Mouse (Mus musculus) MEL (cell line): ENCODE data around the gene Vti1a. TPM values are rescaled to one million over a fixed set of nuclear protein-coding genes. Genes with fewer than 3 reads are reported as not detected.

Experiments used
- DNase-seq: peaks from one replicate; pipeline ENCODE4 v3.0.0; 2011; ENCODE audit warnings: low read depth, low spot score
- H3K27ac ChIP-seq: 2 replicates; pipeline ENCODE4 v1.5.1; 2012; ENCODE audit warnings: low read depth, mild to moderate bottlenecking, control low read depth, low read length, moderate library complexity; ENCODE audit not compliant: control insufficient read depth
- H3K27me3 ChIP-seq, 2 experiments: fragments of 150-350 bp in 1 of 2; sonication (generic) in 1 of 2; 2 replicates each; pipeline ENCODE4 v1.6.1; 2012; ENCODE audit warnings: low read length in 2 of 2, mild to moderate bottlenecking in 2 of 2, improper control_type of control experiment in 1 of 2, moderate library complexity in 1 of 2; ENCODE audit not compliant: insufficient read depth in 2 of 2, control insufficient read depth in 1 of 2
- H3K36me3 ChIP-seq, 2 experiments: 2 replicates each; pipeline ENCODE4 v1.6.1; 2012 to 2014; ENCODE audit warnings: low read length in 2 of 2, improper control_type of control experiment in 1 of 2, inconsistent platforms in 1 of 2, mild to moderate bottlenecking in 1 of 2; ENCODE audit not compliant: insufficient read depth in 2 of 2, control insufficient read depth in 1 of 2
- H3K4me1 ChIP-seq, 2 experiments: fragments of 150-350 bp in 1 of 2; sonication (generic) in 1 of 2; 2 replicates each; pipeline ENCODE4 v1.6.1; 2012; ENCODE audit warnings: low read length in 2 of 2, improper control_type of control experiment in 1 of 2, mild to moderate bottlenecking in 1 of 2; ENCODE audit not compliant: insufficient read depth in 2 of 2, control insufficient read depth in 1 of 2
- H3K4me3 ChIP-seq, 2 experiments: fragments of 150-350 bp in 1 of 2; sonication (generic) in 1 of 2; 2 replicates each; pipeline ENCODE4 v1.5.1; 2012; ENCODE audit warnings: low read depth in 2 of 2, low read length in 2 of 2, mild to moderate bottlenecking in 2 of 2, moderate library complexity in 2 of 2, control low read depth in 1 of 2, improper control_type of control experiment in 1 of 2; ENCODE audit not compliant: control insufficient read depth in 1 of 2, insufficient read depth in 1 of 2
- H3K79me2 ChIP-seq: 2 replicates; pipeline ENCODE4 v1.6.1; 2012; ENCODE audit warnings: mild to moderate bottlenecking, low read length, moderate library complexity; ENCODE audit not compliant: control insufficient read depth, poor library complexity, insufficient read depth
- H3K9ac ChIP-seq: 2 replicates; pipeline ENCODE4 v1.6.1; 2012; ENCODE audit warnings: low read depth, mild to moderate bottlenecking, control low read depth, low read length, moderate library complexity; ENCODE audit not compliant: control insufficient read depth, poor library complexity, severe bottlenecking
- H3K9me3 ChIP-seq: fragments of 150-350 bp; sonication (generic); replicated peaks from 2 replicates; pipeline ENCODE4 v1.6.1; 2012; ENCODE audit warnings: mild to moderate bottlenecking, low read length, improper control_type of control experiment, moderate library complexity; ENCODE audit not compliant: insufficient read depth
- BHLHE40 ChIP-seq: IDR thresholded peaks from 2 replicates; pipeline ENCODE4 v1.6.1; 2012; ENCODE audit warnings: low read depth, mild to moderate bottlenecking, inconsistent platforms, low read length, improper control_type of control experiment, borderline replicate concordance
- CTCF ChIP-seq, 3 experiments: IDR thresholded peaks in 2 of 3; conservative IDR thresholded peaks in 1 of 3; 2 replicates each; pipeline ENCODE4 v1.5.1; 2011 to 2012; ENCODE audit warnings: low read length in 3 of 3, low read depth in 2 of 3, mild to moderate bottlenecking in 2 of 3, improper control_type of control experiment in 1 of 3, inconsistent platforms in 1 of 3, mixed read lengths in 1 of 3, moderate library complexity in 1 of 3; ENCODE audit not compliant: control insufficient read depth in 1 of 3, insufficient read depth in 1 of 3, poor library complexity in 1 of 3, severe bottlenecking in 1 of 3
- E2F4 ChIP-seq: IDR thresholded peaks from 2 replicates; pipeline ENCODE4 v1.6.1; 2011; ENCODE audit warnings: low read depth, low read length, improper control_type of control experiment, borderline replicate concordance
- EP300 ChIP-seq, 2 experiments: IDR thresholded peaks; 2 replicates each; pipeline ENCODE4 v1.6.1; 2011; ENCODE audit warnings: improper control_type of control experiment in 2 of 2, low read length in 2 of 2, low read depth in 1 of 2, mild to moderate bottlenecking in 1 of 2
- GABPA ChIP-seq: IDR thresholded peaks from 2 replicates; pipeline ENCODE4 v1.6.1; 2012; ENCODE audit warnings: low read depth, mild to moderate bottlenecking, inconsistent platforms, low read length, improper control_type of control experiment, moderate library complexity
- HCFC1 ChIP-seq: IDR thresholded peaks from 2 replicates; pipeline ENCODE4 v1.6.1; 2012; ENCODE audit warnings: low read depth, mild to moderate bottlenecking, inconsistent platforms, low read length, improper control_type of control experiment, moderate library complexity
- MAX ChIP-seq: IDR thresholded peaks from 2 replicates; pipeline ENCODE4 v1.6.1; 2011; ENCODE audit warnings: low read length, improper control_type of control experiment
- MAZ ChIP-seq: IDR thresholded peaks from 2 replicates; pipeline ENCODE4 v1.6.1; 2012; ENCODE audit warnings: low read depth, mild to moderate bottlenecking, inconsistent platforms, low read length, improper control_type of control experiment
- MEF2A ChIP-seq: IDR thresholded peaks from 2 replicates; pipeline ENCODE4 v1.6.1; 2014; ENCODE audit warnings: low read depth, mild to moderate bottlenecking, inconsistent platforms, low read length, improper control_type of control experiment; ENCODE audit not compliant: poor library complexity, insufficient replicate concordance, severe bottlenecking; ENCODE audit errors: extremely low read depth
- MYB ChIP-seq: IDR thresholded peaks from 2 replicates; pipeline ENCODE4 v1.6.1; 2011; ENCODE audit warnings: mild to moderate bottlenecking, low read depth, low read length, improper control_type of control experiment
- MYC ChIP-seq: IDR thresholded peaks from 2 replicates; pipeline ENCODE4 v1.6.1; 2011; ENCODE audit warnings: low read depth, mild to moderate bottlenecking, low read length, improper control_type of control experiment, moderate library complexity
- POLR2AphosphoS5 ChIP-seq: IDR thresholded peaks from 2 replicates; pipeline ENCODE4 v1.6.1; 2012; ENCODE audit warnings: low read depth, borderline replicate concordance, mild to moderate bottlenecking, inconsistent platforms, low read length, moderate library complexity, mixed read lengths
- RCOR1 ChIP-seq: IDR thresholded peaks from 2 replicates; pipeline ENCODE4 v1.6.1; 2012; ENCODE audit warnings: low read depth, mild to moderate bottlenecking, inconsistent platforms, low read length, improper control_type of control experiment
- TAL1 ChIP-seq: IDR thresholded peaks from 2 replicates; pipeline ENCODE4 v1.6.1; 2012; ENCODE audit warnings: mild to moderate bottlenecking, inconsistent platforms, low read length, moderate library complexity, mixed read lengths
- UBTF ChIP-seq: IDR thresholded peaks from 2 replicates; pipeline ENCODE4 v1.6.1; 2012; ENCODE audit warnings: low read depth, mild to moderate bottlenecking, inconsistent platforms, low read length, improper control_type of control experiment, moderate library complexity, borderline replicate concordance; ENCODE audit not compliant: insufficient read depth
- ZKSCAN1 ChIP-seq: IDR thresholded peaks from 2 replicates; pipeline ENCODE4 v1.6.1; 2012; ENCODE audit warnings: low read depth, mild to moderate bottlenecking, inconsistent platforms, low read length, improper control_type of control experiment, moderate library complexity
- ZNF384 ChIP-seq: IDR thresholded peaks from 2 replicates; pipeline ENCODE4 v1.6.1; 2012; ENCODE audit warnings: low read depth, mild to moderate bottlenecking, inconsistent platforms, low read length, improper control_type of control experiment
- polyA plus RNA-seq, 2 experiments: library from polyadenylated mRNA; stranded (reverse) in 1 of 2; unstranded in 1 of 2; fragments of >175 nt in 1 of 2; fragments of >200 nt in 1 of 2; gene quantifications; 2 replicates each; pipeline versions ENCODE4 v1.2.1 to v1.2.4; 2012; ENCODE audit warnings: low replicate concordance in 2 of 2, low read depth in 1 of 2; ENCODE audit not compliant: insufficient read length in 2 of 2, insufficient read depth in 1 of 2, missing spikeins in 1 of 2
- total RNA-seq: library from RNA; depleted of rRNA; stranded (reverse); fragments of 300-350 nt; gene quantifications from 2 replicates; pipeline ENCODE4 v1.2.3, GENCODE M21; 2012

The Vti1a gene
- total and polyA plus RNA-seq, 3 experiments = 37.2 to 119 (median 42.8) TPM

- peaks cover 6 to 13% of the 10 kb centered on the region in 2 experiments for H3K36me3 ChIP-seq
Observed at GRCm38 (mm10) chr19:55336441-55336840, 20.3 kb downstream of the Vti1a start.

GRCm38 (mm10) chr19:55337066-55337465, 21.0 kb downstream of the Vti1a start:
- Histone ChIP-seq H3K36me3 (peaks cover 9 to 18% of the 10 kb centered on the region in 2 experiments), H3K27me3 (no peaks in the 10 kb centered on the region), H3K4me3 (no peak overlapping the region), H3K27ac (no peak overlapping the region), H3K9me3 (no peaks in the 10 kb centered on the region), H3K9ac (no peak overlapping the region), H3K79me2 (peaks cover 4% of the 10 kb centered on the region; the same call in 1 of the 2 replicates), H3K4me1 (peaks cover 2 to 10% of the 10 kb centered on the region in 2 experiments; a peak in 2 of 4 replicates)
- DNase-seq = no peak
- TF ChIP-seq MYB (no peak), POLR2AphosphoS5 (no peak), BHLHE40 (no peak), EP300 (IDR thresholded peaks at IDR 0.05; ENCODE audit: low read depth in 1 of 2, low read length in 2 of 2) (no peak), HCFC1 (no peak), MYC (no peak), MAZ (no peak), RCOR1 (no peak), ZNF384 (no peak), UBTF (no peak), MEF2A (no peak), CTCF (IDR thresholded peaks at IDR 0.05 in 2 of 3, conservative IDR thresholded peaks at IDR 0.05 in 1 of 3; ENCODE audit: control insufficient read depth in 1 of 3, insufficient read depth in 1 of 3, low read depth in 2 of 3, low read length in 3 of 3, poor library complexity in 1 of 3, severe bottlenecking in 1 of 3) (no peak)

More at GRCm38 (mm10) chr19:55336441-55336840, 20.3 kb downstream of the Vti1a start:
- Histone ChIP-seq H3K9ac (no peak overlapping the region), H3K4me1 (peaks cover 2 to 5% of the 10 kb centered on the region in 2 experiments; a peak in 2 of 4 replicates), H3K27ac (no peak overlapping the region), H3K79me2 (peaks cover 4% of the 10 kb centered on the region; the same call in 1 of the 2 replicates), H3K9me3 (no peaks in the 10 kb centered on the region), H3K27me3 (no peaks in the 10 kb centered on the region), H3K4me3 (no peak overlapping the region)
- no peak for DNase-seq
- no peak for TF ChIP-seq ZKSCAN1
- no peak for TF ChIP-seq E2F4
- no peak for TF ChIP-seq GABPA
- TF ChIP-seq MAX = no peak
- TF ChIP-seq TAL1 = no peak
